Mouse (Mus musculus): Measurements from ENCODE around the gene 2410015M20Rik. TPM values are rescaled to one million over a fixed set of nuclear protein-coding genes. Genes with fewer than 3 reads are reported as not detected.
"Not testable (repeated sequence)": the region's sequence is repeated elsewhere in the genome, so short reads cannot be mapped to it uniquely, and the experiment has no call there.

2410015M20Rik gene
- total and polyA plus RNA-seq, 2 experiments from 2014 or later, result 72.8 to 196 TPM

GRCm38 (mm10) chr17:56643237-56643636 is 33.7 kb upstream of the 2410015M20Rik start:
- ATAC-seq (ENCODE audit: low FRiP score), result no peak
- Histone ChIP-seq H3K27me3 (ENCODE audit: insufficient read depth, low read length) (no peaks in the 10 kb centered on the region), H3K4me2 (ENCODE audit: low read depth, low read length, poor library complexity, severe bottlenecking) (no peak overlapping the region), H3K4me3 (ENCODE audit: low read depth, low read length) (no peak overlapping the region), H3K36me3 (ENCODE audit: insufficient read depth, low read length) (no peaks in the 10 kb centered on the region), H3K27ac (ENCODE audit: low read depth, low read length) (no peak overlapping the region), H3K4me1 (ENCODE audit: insufficient read depth, low read length) (no peaks in the 10 kb centered on the region), H3K9me3 (ENCODE audit: low read length) (no peaks in the 10 kb centered on the region), H3K9ac (replicated peaks; ENCODE audit: low read length, poor library complexity, severe bottlenecking) (no peak overlapping the region)
- WGBS, result 82% methylated on average over 4 of the region's 4 CpGs
- DNase-seq (ENCODE audit: low spot score), result no peak
- TF ChIP-seq CTCF (IDR thresholded peaks at IDR 0.05), result no peak

DNA sequence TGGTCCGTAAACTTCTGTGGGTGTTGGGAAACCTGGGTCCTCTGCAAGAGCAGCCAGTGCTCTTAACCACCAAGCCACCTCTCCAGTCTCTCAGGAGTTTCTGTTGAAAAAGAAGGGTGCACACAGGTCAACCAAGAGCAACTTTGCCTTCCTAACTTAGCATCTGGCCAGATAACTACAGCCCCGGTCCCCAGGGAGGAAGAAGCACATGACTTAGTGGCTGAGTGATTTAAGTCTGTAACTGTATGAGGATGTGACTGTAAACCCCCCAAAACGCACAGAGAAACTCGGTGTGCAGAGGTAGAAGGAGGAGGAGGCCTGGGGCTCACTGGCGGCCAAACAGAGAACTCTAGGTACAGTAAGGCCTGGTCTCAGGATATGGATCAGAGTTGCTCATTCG is 24.5 kb upstream of the 2410015M20Rik start:
- Histone ChIP-seq H3K9me3 (ENCODE audit: low read length) (no peaks in the 10 kb centered on the region), H3K36me3 (ENCODE audit: insufficient read depth, low read length) (no peaks in the 10 kb centered on the region), H3K4me3 (ENCODE audit: low read depth, low read length) (no peak overlapping the region), H3K27ac (ENCODE audit: low read depth, low read length) (no peak overlapping the region), H3K9ac (replicated peaks; ENCODE audit: low read length, poor library complexity, severe bottlenecking) (no peak overlapping the region), H3K4me1 (ENCODE audit: insufficient read depth, low read length) (no peaks in the 10 kb centered on the region), H3K27me3 (ENCODE audit: insufficient read depth, low read length) (no peaks in the 10 kb centered on the region), H3K4me2 (ENCODE audit: low read depth, low read length, poor library complexity, severe bottlenecking) (no peak overlapping the region)
- TF ChIP-seq CTCF (IDR thresholded peaks at IDR 0.05), result no peak
- ATAC-seq (ENCODE audit: low FRiP score) (no peak), DNase-seq (ENCODE audit: low spot score) (no peak)
- WGBS, result 89% methylated on average over 6 of the region's 6 CpGs

GRCm38 (mm10) chr17:56631807-56632206 is 22.2 kb upstream of the 2410015M20Rik start:
- Histone ChIP-seq H3K27me3 (ENCODE audit: insufficient read depth, low read length) (no peaks in the 10 kb centered on the region), H3K4me2 (ENCODE audit: low read depth, low read length, poor library complexity, severe bottlenecking) (no peak overlapping the region), H3K9me3 (ENCODE audit: low read length) (no peaks in the 10 kb centered on the region), H3K4me1 (ENCODE audit: insufficient read depth, low read length) (no peaks in the 10 kb centered on the region), H3K9ac (replicated peaks; ENCODE audit: low read length, poor library complexity, severe bottlenecking) (no peak overlapping the region), H3K27ac (ENCODE audit: low read depth, low read length) (no peak overlapping the region), H3K36me3 (ENCODE audit: insufficient read depth, low read length) (no peaks in the 10 kb centered on the region), H3K4me3 (ENCODE audit: low read depth, low read length) (no peak overlapping the region)
- DNase-seq (ENCODE audit: low spot score) (no peak), ATAC-seq (ENCODE audit: low FRiP score) (no peak)
- 54% methylated on average over 4 of the region's 4 CpGs for WGBS
- no peak for TF ChIP-seq CTCF (IDR thresholded peaks at IDR 0.05)

GRCm38 (mm10) chr17:56629800-56630781 is 20.5 kb upstream of the 2410015M20Rik start:
- not testable (repeated sequence) for H3K4me2 ChIP-seq (ENCODE audit: low read depth, low read length, poor library complexity, severe bottlenecking); H3K4me3 ChIP-seq (ENCODE audit: low read depth, low read length); H3K36me3 ChIP-seq (ENCODE audit: insufficient read depth, low read length); ATAC-seq (ENCODE audit: low FRiP score); H3K9ac ChIP-seq (replicated peaks; ENCODE audit: low read length, poor library complexity, severe bottlenecking); H3K27ac ChIP-seq (ENCODE audit: low read depth, low read length); H3K4me1 ChIP-seq (ENCODE audit: insufficient read depth, low read length); DNase-seq (ENCODE audit: low spot score); H3K9me3 ChIP-seq (ENCODE audit: low read length); H3K27me3 ChIP-seq (ENCODE audit: insufficient read depth, low read length)
- WGBS, result 90% methylated on average over 26 of the region's 27 CpGs

- no peaks in the 10 kb centered on the region for H3K9me3 ChIP-seq (ENCODE audit: low read length)
- peaks cover 5% of the 10 kb centered on the region; the same call in 1 of the 2 replicates for H3K4me1 ChIP-seq (ENCODE audit: insufficient read depth, low read length)
- no peak for TF ChIP-seq CTCF (IDR thresholded peaks at IDR 0.05)
- DNase-seq (ENCODE audit: low spot score) (peak; percentile 72), ATAC-seq (ENCODE audit: low FRiP score) (peak; percentile 66)
- no peaks in the 10 kb centered on the region for H3K27me3 ChIP-seq (ENCODE audit: insufficient read depth, low read length)
- peak within 1 kb of the TSS; percentile 78 for H3K27ac ChIP-seq (ENCODE audit: low read depth, low read length)
- 7% methylated on average over 26 of the region's 26 CpGs for WGBS
- H3K36me3 ChIP-seq (ENCODE audit: insufficient read depth, low read length), result peaks cover 8% of the 10 kb centered on the region; the same call in 1 of the 2 replicates
- H3K9ac ChIP-seq (replicated peaks; ENCODE audit: low read length, poor library complexity, severe bottlenecking), result peak within 1 kb of the TSS; percentile 37
- H3K4me3 ChIP-seq (ENCODE audit: low read depth, low read length), result peak within 1 kb of the TSS; percentile 67
- H3K4me2 ChIP-seq (ENCODE audit: low read depth, low read length, poor library complexity, severe bottlenecking), result peak within 1 kb of the TSS; percentile 57
Observed at GRCm38 (mm10) chr17:56627530-56628277, 18.1 kb upstream of the 2410015M20Rik start, which contains the start of gene Catsperd. Gene Catsperd (plus strand): TSS chr17:56628143.
